In genomic region chr17:35115046-35116019, GRCm38 (mm10) we compare ENCODE assay signal across 8 mouse cellular contexts. TPM values are rescaled to one million over a fixed set of nuclear protein-coding genes. Genes with fewer than 3 reads are reported as not detected.
DNase-seq lines count a peak whose midpoint lies in the region; ATAC-seq and TF ChIP-seq lines count a peak whose summit lies in the region.

Gene Ly6g5b (minus strand): TSS chr17:35115428.

- TF ChIP-seq CTCF in spleen, adult 2 months (IDR thresholded peaks at IDR 0.05; ENCODE audit: extremely low read depth, insufficient read depth, insufficient read length, insufficient replicate concordance), result peak; percentile 43; the same call in 1 of the 2 replicates
- TF ChIP-seq CTCF in lung, postnatal 0 days (IDR thresholded peaks at IDR 0.05), result peak; percentile 65

- WGBS in spleen, adult 2 months, result 76% methylated on average over 8 of the region's 8 CpGs
- 83% methylated on average over 8 of the region's 8 CpGs for WGBS in lung, postnatal 0 days
- WGBS in heart, embryonic 11.5 days (ENCODE audit: insufficient replicate concordance), result 81% methylated on average over 8 of the region's 8 CpGs

- no peaks in the 10 kb centered on the region for H3K27me3 ChIP-seq in spleen, adult 2 months (ENCODE audit: control insufficient read depth, insufficient read depth, low read length)
- H3K27me3 ChIP-seq in lung, postnatal 0 days (replicated peaks; ENCODE audit: insufficient read depth, low read length), result no peaks in the 10 kb centered on the region
- H3K27me3 ChIP-seq in heart, embryonic 11.5 days (ENCODE audit: control insufficient read depth, insufficient read depth, low read length), result no peaks in the 10 kb centered on the region

- DNase-seq in embryo, embryonic 10.5 days (ENCODE audit: low spot score), result peak; percentile 29
- no peak for DNase-seq in embryo, embryonic 11 days
- peak in 1 of 2 experiments; percentile 46 for DNase-seq in spleen, adult 2 months (ENCODE audit: low read depth in 1 of 2, low spot score in 2 of 2)
- DNase-seq in spleen, adult 12 weeks (ENCODE audit: low spot score), result no peak
- DNase-seq in lung, postnatal 0 days (ENCODE audit: low spot score), result peak; percentile 56
- peak; percentile 60 to 64 for DNase-seq in thymus, postnatal 36 days
- DNase-seq in right cerebral cortex, adult 2 months (ENCODE audit: low spot score in 2 of 2), result no peak

- no peak within 1 kb of the TSS for H3K27ac ChIP-seq in spleen, adult 2 months (ENCODE audit: insufficient read depth, low read length)
- H3K27ac ChIP-seq in lung, postnatal 0 days (ENCODE audit: low read length), result no peak within 1 kb of the TSS
- no peak within 1 kb of the TSS for H3K27ac ChIP-seq in heart, embryonic 11.5 days (ENCODE audit: low read depth, low read length)

- H3K4me2 ChIP-seq in lung, postnatal 0 days (replicated peaks; ENCODE audit: low read depth, low read length), result no peak within 1 kb of the TSS
- H3K4me2 ChIP-seq in heart, embryonic 11.5 days, result no peak within 1 kb of the TSS

- ATAC-seq in lung, postnatal 0 days, result no peak
- ATAC-seq in heart, embryonic 11.5 days (replicated peaks; ENCODE audit: insufficient number of reproducible peaks, low FRiP score, low TSS enrichment), result no peak

- H3K9me3 ChIP-seq in lung, postnatal 0 days (ENCODE audit: low read length), result no peaks in the 10 kb centered on the region
- no peaks in the 10 kb centered on the region for H3K9me3 ChIP-seq in heart, embryonic 11.5 days (replicated peaks; ENCODE audit: control insufficient read depth, low read length)

- H3K9ac ChIP-seq in lung, postnatal 0 days (replicated peaks; ENCODE audit: low read depth), result no peak within 1 kb of the TSS
- H3K9ac ChIP-seq in heart, embryonic 11.5 days (ENCODE audit: low read depth, low read length), result no peak within 1 kb of the TSS

- H3K4me3 ChIP-seq in spleen, adult 2 months (ENCODE audit: extremely low read depth, insufficient read depth, insufficient read length), result no peak within 1 kb of the TSS
- H3K4me3 ChIP-seq in lung, postnatal 0 days (ENCODE audit: low read depth, low read length), result no peak within 1 kb of the TSS
- H3K4me3 ChIP-seq in heart, embryonic 11.5 days (ENCODE audit: low read depth, low read length), result no peak within 1 kb of the TSS

- no peak for TF ChIP-seq EP300 in lung, postnatal 0 days (IDR thresholded peaks at IDR 0.05)

- peaks cover 2% of the 10 kb centered on the region; the same call in 1 of the 2 replicates for H3K4me1 ChIP-seq in spleen, adult 2 months (ENCODE audit: control insufficient read depth, insufficient read depth, insufficient read length)
- H3K4me1 ChIP-seq in lung, postnatal 0 days (ENCODE audit: insufficient read depth, low read depth, low read length), result peaks cover 3% of the 10 kb centered on the region; the same call in 1 of the 2 replicates
- H3K4me1 ChIP-seq in heart, embryonic 11.5 days (ENCODE audit: control insufficient read depth, insufficient read depth, low read length), result peaks cover 8% of the 10 kb centered on the region; the same call in 1 of the 2 replicates

- no peak for TF ChIP-seq POLR2A in spleen, adult 2 months (IDR thresholded peaks at IDR 0.05; ENCODE audit: low read depth, low read length)

- peaks cover 18% of the 10 kb centered on the region for H3K36me3 ChIP-seq in spleen, adult 2 months (ENCODE audit: control insufficient read depth, insufficient read depth, low read length)
- H3K36me3 ChIP-seq in lung, postnatal 0 days (ENCODE audit: insufficient read depth, low read length), result peaks cover 8% of the 10 kb centered on the region; the same call in 1 of the 2 replicates
- H3K36me3 ChIP-seq in heart, embryonic 11.5 days (ENCODE audit: control insufficient read depth, insufficient read depth, low read length), result peaks cover 18% of the 10 kb centered on the region

RNA-seq across cellular contexts. Expression of gene Ly6g5b, which starts in this region (rescaled TPM):
- polyA plus RNA-seq in spleen, adult 2 months (2012; rRNA removed), result 2.4 and 2.9 TPM in 2 replicates
- polyA plus RNA-seq in lung, postnatal 0 days (2015; fragmentation: Nextera tagmentation; extraction: Ambion mirVana), result 0.60 and 0.69 TPM in 2 replicates
- 0.36 and 0.56 TPM in 2 replicates for polyA plus RNA-seq in heart, embryonic 11.5 days (2014; fragmentation: Nextera tagmentation; extraction: Ambion mirVana)

Comparison
In these comparisons a context has a peak if more than half of its experiments do, and no peak if none do; other contexts are left out.
1. DNase-seq: peak in embryo, embryonic 10.5 days (single experiment) and thymus, postnatal 36 days (2 of 2); none in embryo, embryonic 11 days (single experiment), spleen, adult 12 weeks (single experiment) and right cerebral cortex, adult 2 months (0 of 2).
2. Peak in DNase-seq in lung, postnatal 0 days; RNA of the gene not detected or under 1 TPM.